ENCODE assay signal across 8 mouse cellular contexts in the genomic region with DNA sequence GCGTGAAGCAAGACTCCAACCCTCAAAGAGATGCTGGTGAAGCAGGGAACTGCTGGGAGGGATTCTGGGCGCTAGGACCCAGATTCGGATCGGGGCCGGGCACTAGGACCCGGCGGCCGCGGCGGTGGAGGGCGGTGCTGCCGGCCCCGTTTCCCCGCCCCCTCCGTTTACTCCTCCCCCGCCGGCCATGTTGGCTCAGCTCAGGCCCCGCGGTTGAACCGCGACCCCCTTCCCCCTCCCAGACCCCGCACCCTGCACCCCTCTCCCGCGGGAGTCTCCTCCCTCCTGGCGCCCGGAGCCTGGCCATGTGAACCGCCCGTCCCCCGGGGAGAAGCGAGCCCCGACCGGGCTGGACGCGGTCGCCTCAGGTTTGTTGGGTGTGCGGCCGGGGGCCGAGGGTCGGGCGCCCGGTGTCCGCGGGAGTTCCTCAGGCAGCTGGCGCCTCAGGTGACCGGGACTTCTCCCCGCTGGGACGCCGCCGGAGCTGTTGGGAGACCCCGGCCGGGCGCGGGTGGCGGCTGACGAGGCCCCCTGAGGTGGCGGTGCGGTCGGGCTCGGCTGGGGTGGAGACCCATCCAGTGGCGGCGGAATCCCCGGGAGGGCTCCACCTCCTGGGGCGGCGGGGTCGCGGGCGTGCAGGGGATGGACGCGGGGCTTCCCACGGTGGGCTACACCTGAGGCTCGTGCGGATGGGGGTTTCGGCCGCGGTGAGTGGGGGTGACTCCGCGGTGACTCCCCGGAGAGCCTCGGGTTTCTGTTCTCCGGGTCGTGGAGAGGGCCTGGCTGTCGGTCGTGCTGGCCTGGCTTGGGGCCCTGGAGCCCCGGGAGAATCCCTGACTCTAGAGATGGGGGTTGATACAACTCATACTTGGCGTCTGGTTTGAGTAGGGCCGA. TPM values are rescaled to one million over a fixed set of nuclear protein-coding genes. Genes with fewer than 3 reads are reported as not detected.
DNase-seq lines count a peak whose midpoint lies in the region; ATAC-seq lines count a peak whose summit lies in the region.

No protein-coding gene starts in this region.

- no peaks in the 10 kb centered on the region for H3K36me3 ChIP-seq in hindbrain, embryonic 15.5 days

- H3K27ac ChIP-seq in hindbrain, embryonic 15.5 days (replicated peaks): peak overlapping the region; percentile 79

- WGBS in hindbrain, embryonic 15.5 days: under 1% methylated on average over 81 of the region's 86 CpGs

- intact Hi-C loops in left cerebral cortex, postnatal 14 days (cut with DNase I): loop anchor here (5.0 kb wide), 2 partner anchors 35 to 80 kb away; no protein-coding TSS in a partner anchor

- H3K27me3 ChIP-seq in hindbrain, embryonic 15.5 days: no peaks in the 10 kb centered on the region

- peak overlapping the region; percentile 95 for H3K9ac ChIP-seq in hindbrain, embryonic 15.5 days

- ATAC-seq in hindbrain, embryonic 15.5 days (ENCODE audit: low FRiP score, low read depth): peak; percentile 82
- peak; percentile 51 for ATAC-seq in megakaryocyte-erythroid progenitor cell, adult 5-6 weeks (replicated peaks; ENCODE audit: low FRiP score, low TSS enrichment, poor library complexity, severe bottlenecking)

- H3K4me1 ChIP-seq in hindbrain, embryonic 15.5 days (replicated peaks): peaks cover 42% of the 10 kb centered on the region

- H3K4me2 ChIP-seq in hindbrain, embryonic 15.5 days: peak overlapping the region; percentile 75

- peak; percentile 66 for DNase-seq in WW6 (ENCODE audit: low read depth, low spot score)
- peak; percentile 92 to 93 for DNase-seq in cerebellum, postnatal 14 days
- DNase-seq in frontal cortex, postnatal 36 days (ENCODE audit: low spot score in 2 of 2): peak; percentile 83 to 85
- peak; percentile 81 to 85 for DNase-seq in left cerebral cortex, postnatal 14 days (ENCODE audit: low spot score in 2 of 2)
- DNase-seq in right cerebral cortex, postnatal 25 days: peak; percentile 87
- peak; percentile 64 to 79 for DNase-seq in urinary bladder, postnatal 36 days (ENCODE audit: low spot score in 2 of 2)

- no peaks in the 10 kb centered on the region for H3K9me3 ChIP-seq in hindbrain, embryonic 15.5 days

- H3K4me3 ChIP-seq in hindbrain, embryonic 15.5 days: peak overlapping the region; percentile 93

RNA-seq across cellular contexts. Expression of a gene that starts 5.6 kb away (rescaled TPM):
- 8.1 and 8.3 TPM in 2 replicates for polyA plus RNA-seq in hindbrain, embryonic 15.5 days (2015; fragmentation: Nextera tagmentation; extraction: Ambion mirVana)
- 10 to 100 TPM; 30.6 to 32.4 TPM for total RNA-seq in left cerebral cortex, postnatal 14 days (2021)
- 43.8 and 44.6 TPM in 2 replicates for total RNA-seq in megakaryocyte-erythroid progenitor cell, adult 5-6 weeks (2014; fragmentation: Nextera tagmentation)
- 12.4 and 14.3 TPM in 2 replicates for total RNA-seq in megakaryocyte-erythroid progenitor cell, adult 5-6 weeks (2017)

RNA-seq across cellular contexts. Expression of a gene that starts 13.9 kb away (rescaled TPM):
- polyA plus RNA-seq in hindbrain, embryonic 15.5 days (2015; fragmentation: Nextera tagmentation; extraction: Ambion mirVana): 2,267 and 2,290 TPM in 2 replicates
- 1,000 to 10,000 TPM; 1,697 to 1,804 TPM for total RNA-seq in left cerebral cortex, postnatal 14 days (2021)
- total RNA-seq in megakaryocyte-erythroid progenitor cell, adult 5-6 weeks (2014; fragmentation: Nextera tagmentation): 2,207 and 2,550 TPM in 2 replicates
- total RNA-seq in megakaryocyte-erythroid progenitor cell, adult 5-6 weeks (2017): 3,084 and 3,964 TPM in 2 replicates

RNA-seq across cellular contexts. Expression of a gene that starts 38.2 kb away (rescaled TPM):
- polyA plus RNA-seq in hindbrain, embryonic 15.5 days (2015; fragmentation: Nextera tagmentation; extraction: Ambion mirVana): 371 and 395 TPM in 2 replicates
- 100 to 1,000 TPM; 131 to 134 TPM for total RNA-seq in left cerebral cortex, postnatal 14 days (2021)
- total RNA-seq in megakaryocyte-erythroid progenitor cell, adult 5-6 weeks (2014; fragmentation: Nextera tagmentation): 210 and 260 TPM in 2 replicates
- total RNA-seq in megakaryocyte-erythroid progenitor cell, adult 5-6 weeks (2017): 377 and 378 TPM in 2 replicates

Comparison
In these comparisons a context has a peak if more than half of its experiments do, and no peak if none do; other contexts are left out.
1. Peak in every context shown above with its lines: DNase-seq, ATAC-seq, H3K4me3 ChIP-seq and H3K27ac ChIP-seq.